Mouse (Mus musculus): ENCODE data around the gene Fetub. TPM values are rescaled to one million over a fixed set of nuclear protein-coding genes. Genes with fewer than 3 reads are reported as not detected.

Gene Fetub
- polyA plus RNA-seq, 1 experiment: not detected

DNA sequence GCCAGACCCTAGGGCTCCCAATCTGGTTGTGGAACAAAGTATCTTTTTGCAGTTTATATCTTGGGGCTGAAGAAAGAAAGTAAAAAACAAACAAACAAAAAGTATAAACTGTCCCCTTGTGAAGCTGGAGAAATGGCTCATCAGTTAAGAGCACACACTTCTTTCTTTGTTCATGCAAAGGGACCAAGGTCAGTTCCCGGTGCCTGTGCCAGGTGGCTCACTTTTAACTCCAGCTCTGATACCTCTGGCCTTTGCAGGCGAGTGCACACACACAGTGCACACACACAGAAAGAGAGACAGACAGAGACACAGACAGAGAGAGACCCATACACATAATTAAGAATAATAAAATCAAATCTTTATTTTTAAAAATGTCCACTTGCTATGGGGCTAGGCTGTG lies 21.5 kb upstream of the Fetub start:
- TF ChIP-seq CTCF (IDR thresholded peaks at IDR 0.05; ENCODE audit: insufficient read depth, low read depth, low read length) (no peak), POLR2A (IDR thresholded peaks at IDR 0.05; ENCODE audit: insufficient read depth, low read depth, low read length) (no peak)
- H3K4me3 ChIP-seq (ENCODE audit: insufficient read depth, low read depth, low read length): no peak overlapping the region
- WGBS: 74% methylated on average over 2 of the region's 2 CpGs
- no peaks in the 10 kb centered on the region for H3K4me1 ChIP-seq (ENCODE audit: control insufficient read depth, insufficient read depth, low read length)
- H3K27ac ChIP-seq (ENCODE audit: insufficient read depth, low read depth, low read length): no peak overlapping the region

DNA sequence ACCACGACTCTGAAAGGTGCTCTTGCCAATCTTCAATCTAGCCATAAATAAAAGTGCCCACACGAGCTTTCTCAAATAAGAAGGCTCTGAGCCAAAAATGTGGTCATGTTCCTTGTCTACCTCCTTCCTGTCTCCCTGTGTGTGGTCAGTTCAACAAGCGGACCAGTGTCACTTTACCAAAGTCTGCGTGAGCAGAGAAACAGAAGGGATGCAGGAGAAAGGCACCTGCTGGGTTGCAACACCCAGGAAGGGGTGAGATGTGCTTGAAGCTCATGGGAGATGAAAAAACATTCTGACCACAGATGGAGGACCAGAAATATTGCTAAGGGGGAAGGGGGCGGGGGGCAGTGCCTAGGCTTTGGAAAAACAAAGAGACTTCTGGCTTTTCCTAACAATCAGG lies 18.8 kb upstream of the Fetub start:
- TF ChIP-seq POLR2A (IDR thresholded peaks at IDR 0.05; ENCODE audit: insufficient read depth, low read depth, low read length) (no peak), CTCF (IDR thresholded peaks at IDR 0.05; ENCODE audit: insufficient read depth, low read depth, low read length) (no peak)
- Histone ChIP-seq H3K4me1 (ENCODE audit: control insufficient read depth, insufficient read depth, low read length) (no peaks in the 10 kb centered on the region), H3K27ac (ENCODE audit: insufficient read depth, low read depth, low read length) (no peak overlapping the region), H3K4me3 (ENCODE audit: insufficient read depth, low read depth, low read length) (no peak overlapping the region)
- 38% methylated on average over 5 of the region's 5 CpGs for WGBS

DNA sequence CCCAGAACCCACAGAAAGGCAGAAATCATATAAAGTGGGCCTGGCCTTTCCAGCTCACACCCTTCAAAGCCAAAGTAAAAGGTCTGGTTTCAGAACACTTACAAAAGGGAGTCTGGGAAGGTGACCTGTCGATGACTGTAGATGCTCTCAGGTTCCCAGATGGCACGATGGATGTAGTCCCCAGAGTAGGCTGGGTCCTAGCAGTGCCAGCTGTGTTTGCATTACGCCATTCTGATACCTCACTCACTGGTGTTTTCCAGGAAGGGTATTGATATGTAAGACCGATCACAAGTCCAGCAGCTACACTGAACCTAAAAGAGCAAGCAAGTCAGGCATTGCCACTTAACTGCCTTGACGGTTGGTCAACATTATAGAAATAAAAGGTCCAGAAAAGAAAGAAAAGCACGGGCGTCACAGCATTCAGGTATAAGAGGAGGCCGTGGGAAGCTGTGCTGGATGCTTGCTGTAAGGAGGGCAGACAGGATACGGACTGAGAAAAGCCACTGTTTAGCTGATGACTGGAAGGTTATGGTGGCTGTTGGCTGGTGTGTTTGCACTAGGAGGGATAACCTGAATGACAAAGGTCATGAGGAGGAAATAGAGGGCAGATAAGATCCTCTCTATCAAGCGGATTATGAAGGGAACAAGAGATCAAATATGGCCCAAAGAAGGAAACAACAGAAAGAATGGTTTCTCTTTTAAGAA lies 18.1 kb upstream of the Fetub start:
- no peak for TF ChIP-seq POLR2A (IDR thresholded peaks at IDR 0.05; ENCODE audit: insufficient read depth, low read depth, low read length)
- no peak for TF ChIP-seq CTCF (IDR thresholded peaks at IDR 0.05; ENCODE audit: insufficient read depth, low read depth, low read length)
- WGBS: 84% methylated on average over 10 of the region's 10 CpGs
- no peak overlapping the region for H3K27ac ChIP-seq (ENCODE audit: insufficient read depth, low read depth, low read length)

DNA sequence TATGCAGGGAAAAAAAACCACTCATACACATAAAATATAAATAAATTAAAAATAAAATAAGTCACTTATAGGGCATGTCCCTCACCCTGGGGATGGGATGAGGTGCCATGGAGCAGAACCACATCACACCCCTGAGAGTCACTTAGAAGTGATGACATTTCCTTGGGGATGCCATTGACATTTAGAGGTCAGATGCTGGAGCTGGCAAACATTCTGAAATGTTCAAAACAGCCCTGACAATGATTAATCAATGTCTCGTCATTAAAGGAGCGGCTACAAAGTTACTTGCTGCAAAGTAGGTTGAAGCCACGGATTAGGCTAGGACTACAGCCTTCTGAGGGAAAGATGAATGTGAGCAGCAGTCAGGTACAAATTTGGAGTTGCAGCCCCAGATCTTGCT lies 16.8 kb upstream of the Fetub start:
- H3K27ac ChIP-seq (ENCODE audit: insufficient read depth, low read depth, low read length): no peak overlapping the region
- no peak overlapping the region for H3K4me3 ChIP-seq (ENCODE audit: insufficient read depth, low read depth, low read length)
- 93% methylated on average over 3 of the region's 3 CpGs for WGBS
- H3K4me1 ChIP-seq (ENCODE audit: control insufficient read depth, insufficient read depth, low read length): no peaks in the 10 kb centered on the region
- no peak for TF ChIP-seq POLR2A (IDR thresholded peaks at IDR 0.05; ENCODE audit: insufficient read depth, low read depth, low read length)
- no peak for TF ChIP-seq CTCF (IDR thresholded peaks at IDR 0.05; ENCODE audit: insufficient read depth, low read depth, low read length)

More for the DNA sequence above, 18.1 kb upstream of the Fetub start:
- Histone ChIP-seq H3K4me3 (ENCODE audit: insufficient read depth, low read depth, low read length) (no peak overlapping the region), H3K4me1 (ENCODE audit: control insufficient read depth, insufficient read depth, low read length) (no peaks in the 10 kb centered on the region)

DNA sequence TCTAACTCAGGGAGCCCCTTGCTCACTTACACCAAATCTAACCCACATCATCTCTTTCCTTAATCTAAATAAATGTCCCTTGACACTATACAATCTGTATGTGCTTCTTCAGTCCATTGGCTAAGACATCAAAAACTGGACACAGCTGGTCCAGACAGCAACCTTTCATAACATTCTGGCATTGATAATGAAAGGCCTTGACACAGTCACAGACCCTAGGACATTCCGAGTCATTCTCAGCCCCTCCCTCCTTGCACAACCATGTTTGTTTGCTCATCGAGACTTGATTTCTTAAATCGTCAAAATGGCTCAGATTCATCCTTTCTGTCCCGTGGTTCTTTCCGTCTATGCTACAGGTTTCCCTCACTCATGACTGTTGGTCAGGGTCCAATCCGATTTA lies 8.8 kb upstream of the Fetub start:
- Histone ChIP-seq H3K4me1 (ENCODE audit: control insufficient read depth, insufficient read depth, low read length) (no peaks in the 10 kb centered on the region), H3K27ac (ENCODE audit: insufficient read depth, low read depth, low read length) (no peak overlapping the region), H3K4me3 (ENCODE audit: insufficient read depth, low read depth, low read length) (no peak overlapping the region)
- no peak for TF ChIP-seq CTCF (IDR thresholded peaks at IDR 0.05; ENCODE audit: insufficient read depth, low read depth, low read length)
- no peak for TF ChIP-seq POLR2A (IDR thresholded peaks at IDR 0.05; ENCODE audit: insufficient read depth, low read depth, low read length)
- 90% methylated on average over 6 of the region's 6 CpGs for WGBS

DNA sequence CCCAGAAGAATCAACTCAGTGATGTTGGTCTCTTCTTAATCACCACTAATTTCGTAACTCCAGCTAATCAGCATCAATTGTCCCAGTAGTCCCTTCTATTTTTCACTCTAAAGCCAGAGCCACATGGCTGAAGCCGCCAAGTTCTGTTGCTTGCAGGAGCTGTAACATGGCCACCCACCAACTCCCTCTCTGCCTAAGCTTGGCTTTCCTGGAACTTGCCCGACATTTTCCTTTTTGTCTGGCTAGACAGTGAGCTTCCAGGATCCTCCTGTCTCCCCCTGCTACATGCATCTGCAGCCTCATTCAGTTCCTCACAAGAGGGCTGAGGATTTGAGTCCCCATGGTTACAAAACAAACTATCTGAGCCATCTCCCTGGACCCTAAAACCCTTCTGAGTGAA lies 6.1 kb upstream of the Fetub start:
- Histone ChIP-seq H3K27ac (ENCODE audit: insufficient read depth, low read depth, low read length) (no peak overlapping the region), H3K4me3 (ENCODE audit: insufficient read depth, low read depth, low read length) (no peak overlapping the region), H3K4me1 (ENCODE audit: control insufficient read depth, insufficient read depth, low read length) (no peaks in the 10 kb centered on the region)
- TF ChIP-seq CTCF (IDR thresholded peaks at IDR 0.05; ENCODE audit: insufficient read depth, low read depth, low read length) (no peak), POLR2A (IDR thresholded peaks at IDR 0.05; ENCODE audit: insufficient read depth, low read depth, low read length) (no peak)
- WGBS: 72% methylated on average over 3 of the region's 3 CpGs

DNA sequence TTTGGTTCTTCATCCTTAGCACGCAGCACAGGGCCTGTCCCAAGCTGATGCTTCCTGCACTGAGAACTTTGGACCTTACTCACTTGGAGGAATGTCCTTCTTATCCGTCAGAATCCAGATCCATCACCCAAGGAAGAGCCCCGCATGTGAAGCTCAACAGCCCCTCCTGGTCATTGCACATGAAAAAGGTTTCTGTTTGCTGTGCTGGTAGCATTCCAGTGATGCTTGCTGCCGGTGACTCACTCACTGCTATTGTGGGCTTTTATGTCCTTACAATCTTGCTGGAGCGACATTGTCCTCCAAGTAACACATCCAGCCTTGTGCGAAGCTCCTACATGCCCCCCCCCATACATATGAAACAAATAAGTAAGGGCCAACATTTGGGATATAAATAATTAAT lies 5.2 kb upstream of the Fetub start:
- Histone ChIP-seq H3K4me1 (ENCODE audit: control insufficient read depth, insufficient read depth, low read length) (peaks cover 4% of the 10 kb centered on the region; the same call in 1 of the 2 replicates), H3K4me3 (ENCODE audit: insufficient read depth, low read depth, low read length) (no peak overlapping the region), H3K27ac (ENCODE audit: insufficient read depth, low read depth, low read length) (no peak overlapping the region)
- TF ChIP-seq CTCF (IDR thresholded peaks at IDR 0.05; ENCODE audit: insufficient read depth, low read depth, low read length) (no peak), POLR2A (IDR thresholded peaks at IDR 0.05; ENCODE audit: insufficient read depth, low read depth, low read length) (no peak)
- WGBS: 64% methylated on average over 6 of the region's 6 CpGs

DNA sequence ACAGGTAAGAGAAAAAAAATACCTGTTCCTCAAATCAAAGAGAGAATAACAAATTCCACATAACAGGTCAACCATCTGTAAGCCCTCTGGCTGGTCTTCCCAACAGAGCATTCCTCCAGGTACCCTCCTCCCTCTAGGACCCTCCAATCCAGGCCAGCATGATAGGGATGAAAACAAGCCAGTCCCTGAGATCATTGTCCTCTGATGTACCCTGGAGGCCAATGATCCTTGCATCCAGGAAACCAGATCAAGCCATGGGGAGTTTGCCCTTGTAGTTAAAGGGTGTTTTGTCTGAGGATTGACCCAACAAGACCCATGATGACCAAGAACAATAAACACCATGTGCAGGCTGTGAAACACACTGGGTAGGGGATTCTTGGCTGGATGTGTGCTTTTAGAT lies 3.9 kb upstream of the Fetub start:
- Histone ChIP-seq H3K4me3 (ENCODE audit: insufficient read depth, low read depth, low read length) (no peak overlapping the region), H3K4me1 (ENCODE audit: control insufficient read depth, insufficient read depth, low read length) (peaks cover 5% of the 10 kb centered on the region; the same call in 1 of the 2 replicates), H3K27ac (ENCODE audit: insufficient read depth, low read depth, low read length) (no peak overlapping the region)
- TF ChIP-seq CTCF (IDR thresholded peaks at IDR 0.05; ENCODE audit: insufficient read depth, low read depth, low read length): no peak
- no peak for TF ChIP-seq POLR2A (IDR thresholded peaks at IDR 0.05; ENCODE audit: insufficient read depth, low read depth, low read length)

DNA sequence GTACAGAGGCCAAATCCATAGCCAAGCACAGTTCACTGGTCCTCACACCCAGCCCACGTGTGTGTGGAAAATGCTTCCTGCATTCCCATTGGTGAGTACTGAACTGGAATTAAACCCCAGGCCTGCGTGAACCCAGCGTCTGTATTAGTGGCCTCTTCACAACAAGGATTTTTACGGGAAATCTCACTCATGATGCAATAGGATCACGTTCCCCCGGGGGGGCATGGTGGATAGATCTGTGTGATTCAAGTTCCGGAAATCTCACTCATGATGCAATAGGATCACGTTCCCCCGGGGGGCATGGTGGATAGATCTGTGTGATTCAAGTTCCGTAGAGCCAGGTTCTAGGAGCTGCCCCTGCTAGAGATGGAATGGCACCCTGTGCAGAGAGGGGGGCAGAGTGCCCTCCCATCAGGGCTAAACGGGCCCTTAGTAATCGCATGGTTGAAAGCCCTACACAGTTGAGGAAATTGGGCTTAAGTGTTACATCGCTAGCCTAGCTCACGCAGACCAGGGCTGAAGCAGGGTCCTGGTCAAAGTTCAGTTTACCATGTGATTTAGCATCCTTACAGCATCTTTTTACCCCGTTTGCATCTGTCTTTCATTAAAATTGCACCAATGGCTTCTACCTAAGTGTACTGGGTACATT lies 654 bp downstream of the Fetub start:
- no peak for TF ChIP-seq POLR2A (IDR thresholded peaks at IDR 0.05; ENCODE audit: insufficient read depth, low read depth, low read length)
- no peak for TF ChIP-seq CTCF (IDR thresholded peaks at IDR 0.05; ENCODE audit: insufficient read depth, low read depth, low read length)
- H3K4me3 ChIP-seq (ENCODE audit: insufficient read depth, low read depth, low read length): no peak overlapping the region
- H3K4me1 ChIP-seq (ENCODE audit: control insufficient read depth, insufficient read depth, low read length): peaks cover 9% of the 10 kb centered on the region; the same call in 1 of the 2 replicates
- 63% methylated on average over 15 of the region's 15 CpGs for WGBS
- H3K27ac ChIP-seq (ENCODE audit: insufficient read depth, low read depth, low read length): no peak overlapping the region
